Mouse (Mus musculus) heart, adult 2 months (tissue): ENCODE measurements around the gene Ripor3. TPM values are rescaled to one million over a fixed set of nuclear protein-coding genes. Genes with fewer than 3 reads are reported as not detected.

Experiments
- DNase-seq, 2 experiments: peaks; one replicate each; pipeline ENCODE4 v3.0.0; 2021
- H3K27ac ChIP-seq: fragments of 200-600 bp; 2 replicates; pipeline ENCODE4 v1.8.1; 2022
- H3K27me3 ChIP-seq: fragments of 200-500 bp; 2 replicates; pipeline ENCODE4 v1.6.1; 2012; ENCODE audit warnings: mild to moderate bottlenecking, low read length, inconsistent platforms, mixed read lengths; ENCODE audit not compliant: control insufficient read depth, insufficient read depth
- H3K36me3 ChIP-seq: fragments of 200-500 bp; 2 replicates; pipeline ENCODE4 v1.6.1; 2012; ENCODE audit warnings: low read length, inconsistent platforms; ENCODE audit not compliant: control insufficient read depth, insufficient read depth
- H3K4me1 ChIP-seq: fragments of 200-500 bp; 2 replicates; pipeline ENCODE4 v1.6.1; 2011; ENCODE audit warnings: low read length; ENCODE audit not compliant: control insufficient read depth, insufficient read depth
- H3K4me3 ChIP-seq: fragments of 200-600 bp; 2 replicates; pipeline ENCODE4 v1.8.1; 2022
- H3K79me2 ChIP-seq: fragments of 200-500 bp; replicated peaks from 2 replicates; pipeline ENCODE4 v1.6.1; 2012; ENCODE audit warnings: mild to moderate bottlenecking, inconsistent platforms, low read length, moderate library complexity, mixed read lengths; ENCODE audit not compliant: control insufficient read depth, insufficient read depth
- H3K9ac ChIP-seq: fragments of 200-500 bp; 2 replicates; pipeline ENCODE4 v1.6.1; 2012; ENCODE audit warnings: low read depth, mild to moderate bottlenecking, control low read depth, inconsistent platforms, low read length, mixed read lengths
- CTCF ChIP-seq: fragments of 200-600 bp; IDR thresholded peaks from 2 replicates; pipeline ENCODE4 v1.8.1; 2022; ENCODE audit warnings: antibody characterized with exemption, mild to moderate bottlenecking, moderate library complexity
- EP300 ChIP-seq: fragments of 200-500 bp; IDR thresholded peaks from 2 replicates; pipeline ENCODE4 v1.6.1; 2011; ENCODE audit warnings: low read depth, low read length, control low read depth; ENCODE audit not compliant: insufficient read depth
- POLR2A ChIP-seq: fragments of 200-500 bp; IDR thresholded peaks from 2 replicates; pipeline ENCODE4 v1.6.1; 2011; ENCODE audit warnings: mild to moderate bottlenecking, low read depth, low read length, control low read depth; ENCODE audit not compliant: insufficient read depth
- WGBS: fragments of 180-500 bp; shearing (Covaris S2); methylation state at CpG from one replicate; pipeline ENCODE4 v1.1.7; 2018; 5-methylcytosine and 5-hydroxymethylcytosine counted together
- intact Hi-C: fragments of 180-260 bp; cut with DNase I; formaldehyde crosslinking; loops from one replicate; pipeline ENCODE4 v1.15.1; 2025
- polyA plus RNA-seq: library from polyadenylated mRNA; depleted of rRNA; stranded (reverse); fragments of >200 nt; gene quantifications from 2 replicates; pipeline ENCODE4 v1.2.3, GENCODE M21; 2012
- total RNA-seq, 2 experiments: library from RNA; stranded (reverse); gene quantifications; 2 replicates each; pipeline ENCODE4 v1.2.3; 2021

Gene Ripor3
- total and polyA plus RNA-seq, 3 experiments, result 0.21 to 1.5 (median 0.36) TPM

- Histone ChIP-seq H3K4me1 (peaks cover 7% of the 10 kb centered on the region), H3K27me3 (no peaks in the 10 kb centered on the region), H3K36me3 (no peaks in the 10 kb centered on the region), H3K27ac (no peak overlapping the region), H3K4me3 (no peak overlapping the region), H3K79me2 (no peaks in the 10 kb centered on the region), H3K9ac (no peak overlapping the region)
- no peak for DNase-seq
- WGBS, result 58% methylated on average over 5 of the region's 5 CpGs
- intact Hi-C loops, result no loop called here
- TF ChIP-seq POLR2A (no peak), CTCF (no peak), EP300 (no peak)
These were observed 38.3 kb downstream of the Ripor3 start for GRCm38 (mm10) chr2:167972146-167972545.

GRCm38 (mm10) chr2:167969851-167970541 lies 40.4 kb downstream of the Ripor3 start:
- no peak for DNase-seq
- Histone ChIP-seq H3K27me3 (no peaks in the 10 kb centered on the region), H3K4me1 (peaks cover 8% of the 10 kb centered on the region), H3K27ac (no peak overlapping the region), H3K4me3 (no peak overlapping the region), H3K9ac (no peak overlapping the region), H3K36me3 (no peaks in the 10 kb centered on the region), H3K79me2 (no peaks in the 10 kb centered on the region)
- TF ChIP-seq CTCF, result no peak
- no peak for TF ChIP-seq POLR2A
- no peak for TF ChIP-seq EP300
- intact Hi-C loops, result no loop called here
- 93% methylated on average over 10 of the region's 10 CpGs for WGBS

GRCm38 (mm10) chr2:167968504-167968903 lies 41.9 kb downstream of the Ripor3 start:
- WGBS, result 88% methylated on average over 7 of the region's 7 CpGs
- H3K36me3 ChIP-seq, result no peaks in the 10 kb centered on the region
- H3K27me3 ChIP-seq, result no peaks in the 10 kb centered on the region
- H3K79me2 ChIP-seq, result no peaks in the 10 kb centered on the region
- intact Hi-C loops, result no loop called here
- TF ChIP-seq POLR2A, result no peak
- no peak for TF ChIP-seq EP300
- TF ChIP-seq CTCF, result no peak
- no peak overlapping the region for H3K9ac ChIP-seq
- no peak overlapping the region for H3K27ac ChIP-seq
- DNase-seq, result no peak
- H3K4me3 ChIP-seq, result no peak overlapping the region
- peaks cover 7% of the 10 kb centered on the region for H3K4me1 ChIP-seq

DNA sequence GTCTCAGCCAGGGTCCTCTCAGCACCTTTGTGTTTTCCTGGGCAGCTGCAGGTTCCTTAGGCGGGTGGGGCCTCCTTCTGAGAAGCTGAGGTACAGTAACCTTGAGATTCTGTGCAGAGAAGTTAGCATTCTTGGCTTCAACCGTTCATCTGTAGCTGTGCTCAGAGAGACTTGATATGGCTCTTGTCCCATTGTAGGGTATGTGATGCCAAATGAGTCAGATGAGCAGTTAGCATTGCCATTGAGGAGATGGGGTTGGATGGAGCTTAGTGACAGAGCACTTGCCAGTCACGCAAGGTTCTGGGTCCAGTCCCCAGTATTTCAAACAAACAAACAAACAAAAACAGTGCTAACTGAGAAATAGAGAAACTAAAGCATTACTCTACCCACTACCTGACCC lies 44.5 kb downstream of the Ripor3 start:
- Histone ChIP-seq H3K4me3 (no peak overlapping the region), H3K4me1 (peaks cover 4% of the 10 kb centered on the region), H3K9ac (no peak overlapping the region), H3K27ac (no peak overlapping the region), H3K79me2 (no peaks in the 10 kb centered on the region), H3K27me3 (no peaks in the 10 kb centered on the region), H3K36me3 (no peaks in the 10 kb centered on the region)
- DNase-seq, result no peak
- no peak for TF ChIP-seq POLR2A
- no peak for TF ChIP-seq EP300
- no peak for TF ChIP-seq CTCF
- 61% methylated on average over 3 of the region's 3 CpGs for WGBS
- intact Hi-C loops, result no loop called here

DNA sequence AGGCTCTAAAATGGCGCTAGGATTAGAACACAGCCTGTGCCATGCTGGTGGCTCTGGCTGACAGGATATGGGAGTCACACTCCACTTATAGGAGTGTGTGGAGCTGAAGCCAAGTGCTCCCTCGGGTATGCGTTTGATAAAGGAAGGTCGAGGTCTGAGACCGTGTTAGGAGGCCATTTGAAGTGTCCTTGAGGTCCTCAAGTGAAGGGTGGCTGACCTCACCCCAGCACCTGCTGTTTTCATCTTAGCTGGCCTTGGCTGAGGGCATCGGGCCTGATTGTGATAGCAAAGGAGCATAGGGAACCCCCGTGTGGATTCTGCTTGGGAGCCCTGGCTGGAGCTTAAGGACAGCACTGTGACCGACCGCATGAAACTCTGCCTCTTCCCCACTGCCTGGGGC lies 46.1 kb downstream of the Ripor3 start:
- intact Hi-C loops, result no loop called here
- H3K27ac ChIP-seq, result no peak overlapping the region
- no peaks in the 10 kb centered on the region for H3K27me3 ChIP-seq
- no peaks in the 10 kb centered on the region for H3K79me2 ChIP-seq
- no peak overlapping the region for H3K9ac ChIP-seq
- WGBS, result 52% methylated on average over 9 of the region's 9 CpGs
- H3K4me1 ChIP-seq, result peaks cover 16% of the 10 kb centered on the region
- H3K36me3 ChIP-seq, result peaks cover 8% of the 10 kb centered on the region; the same call in 1 of the 2 replicates
- TF ChIP-seq POLR2A (no peak), EP300 (no peak), CTCF (no peak)
- DNase-seq, result no peak
- H3K4me3 ChIP-seq, result no peak overlapping the region

GRCm38 (mm10) chr2:167963778-167964300 lies 46.6 kb downstream of the Ripor3 start:
- H3K79me2 ChIP-seq, result no peaks in the 10 kb centered on the region
- peaks cover 10% of the 10 kb centered on the region; the same call in 1 of the 2 replicates for H3K36me3 ChIP-seq
- no peak overlapping the region for H3K9ac ChIP-seq
- no peak for DNase-seq
- 81% methylated on average over 9 of the region's 9 CpGs for WGBS
- H3K4me3 ChIP-seq, result no peak overlapping the region
- TF ChIP-seq EP300 (no peak), POLR2A (no peak), CTCF (no peak)
- no peak overlapping the region for H3K27ac ChIP-seq
- no peaks in the 10 kb centered on the region for H3K27me3 ChIP-seq
- intact Hi-C loops, result no loop called here
- H3K4me1 ChIP-seq, result peaks cover 19% of the 10 kb centered on the region
